Mouse (Mus musculus): Measurements from ENCODE around the gene Elmod1.
"Not testable (repeated sequence)": the region's sequence is repeated elsewhere in the genome, so short reads cannot be mapped to it uniquely, and the experiment has no call there.

The Elmod1 gene

DNA sequence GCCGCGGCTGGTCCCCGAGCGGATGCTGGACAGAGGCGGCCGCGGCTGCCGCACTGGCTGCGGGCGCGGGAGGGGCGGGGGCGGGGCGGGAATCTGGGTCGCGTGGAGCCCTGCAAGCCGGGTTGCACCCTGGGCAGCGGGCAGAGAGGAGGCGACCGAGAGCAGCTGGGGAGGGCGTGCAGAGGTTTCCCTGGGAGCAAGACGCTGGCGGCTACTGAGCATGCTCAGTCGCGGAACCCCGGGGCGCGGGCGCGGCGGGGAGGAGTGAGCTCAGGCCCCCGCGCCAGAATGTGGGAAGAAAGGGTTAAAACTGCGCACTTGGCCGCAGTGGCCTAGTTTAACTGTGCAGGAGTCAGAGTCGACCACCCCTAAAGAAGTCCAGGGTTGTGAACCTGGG is at the start of gene Elmod1:
Elmod1 (minus strand) TSS at position 180 of the 397 bp plus-strand sequence.
- DNase-seq, result peak; percentile 71

DNA sequence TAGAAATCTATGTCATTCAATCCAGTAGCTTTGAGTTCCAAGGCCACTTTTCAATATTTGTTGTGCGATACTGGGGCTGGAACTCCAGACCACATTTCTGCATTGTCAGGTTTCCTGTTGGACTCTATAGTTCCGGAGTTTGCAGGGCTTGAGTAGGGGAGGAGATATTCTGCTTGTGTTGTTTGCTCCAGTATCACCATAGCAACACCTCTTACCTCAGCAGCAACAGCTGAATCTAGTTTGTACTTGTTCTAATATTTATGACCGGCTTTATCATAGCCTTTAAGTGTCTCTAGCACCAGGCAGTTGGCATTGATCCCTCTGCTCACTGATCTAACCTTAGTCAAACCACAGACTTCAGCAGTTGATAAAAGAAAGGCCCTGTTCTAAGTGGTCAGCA is 47.7 kb upstream of the Elmod1 start:
- no peak for DNase-seq

DNA sequence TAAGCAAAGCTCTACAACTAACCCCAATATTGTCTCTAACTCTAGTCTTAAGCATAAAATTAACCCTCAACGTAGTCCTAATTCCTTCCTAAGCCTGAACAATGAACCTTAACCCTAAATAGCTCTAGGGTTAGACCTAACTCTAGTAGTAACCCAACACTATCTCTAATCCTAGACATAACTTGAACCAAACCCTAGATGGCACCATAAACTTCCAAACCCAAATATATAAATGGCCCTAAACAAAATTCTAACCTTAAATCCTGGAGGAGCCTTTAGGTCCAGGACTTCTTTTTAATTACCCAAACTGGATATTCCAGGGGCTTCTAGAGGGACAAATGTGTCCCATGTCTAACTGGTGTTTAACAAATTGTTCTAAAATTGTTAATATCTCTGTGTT is 19.4 kb upstream of the Elmod1 start:
- DNase-seq, result no peak

DNA sequence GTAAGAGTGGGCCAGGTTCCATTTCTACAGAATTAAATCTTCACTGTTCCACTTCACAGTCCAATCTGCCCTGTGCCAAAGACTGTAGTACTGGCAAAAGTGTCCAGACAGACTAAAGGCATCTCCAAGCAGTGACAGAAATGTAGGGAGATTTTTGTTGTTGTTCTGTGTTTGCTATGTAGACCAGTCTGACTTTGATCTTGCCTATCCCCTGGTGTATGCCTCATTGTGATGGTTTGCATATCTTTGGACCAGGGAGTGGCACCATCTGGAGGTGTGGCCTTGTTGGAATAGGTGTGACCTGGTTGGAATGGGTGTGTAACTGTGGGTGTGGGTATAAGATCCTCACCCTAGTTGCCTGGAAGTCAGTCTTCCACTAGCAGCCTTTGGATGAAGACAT is 17.5 kb upstream of the Elmod1 start:
- not testable (repeated sequence) for DNase-seq

DNA sequence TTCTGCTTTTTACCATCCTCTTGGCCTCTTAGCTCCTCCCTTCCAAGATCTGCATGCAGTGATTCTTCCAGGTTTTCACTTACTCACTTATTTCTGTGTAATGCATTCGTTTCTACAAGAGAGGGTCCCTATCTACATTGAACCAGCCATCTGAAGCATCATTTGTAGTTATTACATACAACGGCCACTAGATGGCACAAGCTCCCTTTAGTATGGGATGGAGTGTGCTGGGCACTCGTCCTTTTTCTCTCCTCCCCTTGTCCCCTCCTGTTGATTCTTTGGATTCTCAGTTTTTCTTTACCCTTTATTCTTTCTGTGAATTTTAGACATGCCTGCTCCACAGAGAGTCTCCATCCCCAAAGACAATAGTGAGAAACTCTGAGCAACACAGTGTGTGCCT is 15.8 kb upstream of the Elmod1 start:
- no peak for DNase-seq

DNA sequence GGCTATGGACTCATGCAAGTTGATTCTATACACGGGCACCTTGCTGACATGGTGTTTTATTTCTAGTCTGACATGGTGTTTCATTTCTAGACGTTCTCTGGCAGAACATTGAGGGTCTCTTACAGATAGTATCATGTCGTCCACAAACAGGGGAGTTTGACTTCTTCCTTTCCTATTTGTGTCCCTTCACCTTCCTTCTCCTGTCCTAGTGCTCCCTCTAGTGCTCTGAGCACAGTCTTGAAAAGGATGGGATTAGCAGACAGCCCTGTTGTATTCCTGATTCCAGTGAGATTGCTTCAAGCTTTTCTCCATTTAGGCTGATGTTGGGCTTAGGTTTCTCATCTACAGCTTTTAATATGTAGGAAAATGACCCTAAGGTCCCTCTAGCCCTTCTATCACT is 11.9 kb upstream of the Elmod1 start:
- peak; percentile 20 for DNase-seq

DNA sequence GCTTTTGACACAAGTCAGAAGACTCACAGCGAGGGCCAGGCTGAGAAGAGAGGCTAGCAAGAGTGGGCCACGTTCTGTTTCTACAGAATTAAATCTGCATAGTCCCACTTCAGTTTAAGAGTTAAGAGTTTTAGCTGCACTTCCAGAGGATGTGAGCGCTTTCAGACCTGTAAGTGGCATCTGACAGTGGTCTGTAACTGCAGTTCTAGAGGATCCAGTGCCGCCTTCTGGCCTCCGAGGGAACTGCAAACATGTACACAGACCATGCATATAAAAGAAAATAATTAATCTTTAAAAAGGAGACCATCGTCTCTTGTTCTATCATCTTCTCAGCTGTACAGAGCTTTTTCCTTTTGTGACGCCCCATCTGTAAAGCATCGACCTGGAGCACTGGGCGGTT is 9.8 kb upstream of the Elmod1 start:
- peak; percentile 31 for DNase-seq

DNA sequence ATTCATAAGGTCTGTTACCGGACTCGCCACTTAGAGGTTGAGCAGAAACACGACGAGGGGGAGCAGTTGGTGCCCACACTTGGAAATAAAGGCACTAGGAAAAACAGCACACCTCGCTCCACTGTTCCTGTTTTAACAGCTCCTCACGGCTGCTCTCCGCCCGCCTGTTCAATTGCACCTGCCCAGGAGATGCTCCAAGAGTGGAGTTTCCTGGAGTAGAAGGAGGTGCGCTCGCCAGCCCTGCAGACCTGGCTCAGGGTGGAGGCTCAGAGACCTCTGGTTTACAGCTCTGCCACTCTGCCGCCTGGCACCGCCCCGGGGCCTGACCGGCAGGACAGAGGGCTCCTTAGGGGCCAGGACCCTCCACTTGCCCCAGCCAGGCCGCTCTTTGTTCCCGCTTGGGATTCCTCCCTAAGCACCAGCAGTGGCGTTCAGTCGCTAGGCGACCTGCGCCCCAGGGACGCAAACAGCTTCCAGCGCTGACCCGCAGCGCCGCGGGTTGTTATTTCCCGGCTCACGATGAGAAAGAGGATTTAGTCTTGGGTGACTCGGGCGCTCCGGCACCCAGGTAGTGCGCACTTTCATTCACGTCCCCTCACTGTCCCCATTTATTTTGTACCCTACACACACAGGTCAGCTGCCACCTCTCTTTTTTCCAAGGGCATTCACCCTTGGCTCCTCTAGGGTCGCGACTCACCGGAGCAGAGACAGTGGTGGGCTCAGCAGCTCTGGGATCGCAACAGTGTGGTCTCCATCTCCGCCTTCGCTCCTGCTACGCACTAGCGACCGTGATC is 576 bp downstream of the Elmod1 start:
- DNase-seq, result peak; percentile 51

DNA sequence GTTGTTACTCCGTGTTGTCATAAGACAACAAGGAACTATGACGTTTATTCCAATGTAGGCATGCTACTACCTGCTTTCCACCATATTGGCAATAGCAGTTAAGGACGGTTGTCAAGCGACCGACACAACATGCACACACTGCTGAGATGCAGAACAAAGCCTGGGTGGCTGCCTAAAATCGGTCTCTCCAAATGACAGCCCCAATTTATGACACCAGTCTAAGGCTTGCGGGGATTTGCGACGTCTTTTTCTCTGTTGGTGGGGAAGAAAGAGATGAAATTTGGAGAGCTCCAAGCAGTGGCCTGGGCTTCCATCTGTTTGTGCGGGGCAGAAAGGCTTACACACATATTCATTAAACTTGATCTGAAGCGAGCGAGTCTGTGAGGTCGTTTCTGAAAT is 1.2 kb downstream of the Elmod1 start:
- DNase-seq, result no peak

DNA sequence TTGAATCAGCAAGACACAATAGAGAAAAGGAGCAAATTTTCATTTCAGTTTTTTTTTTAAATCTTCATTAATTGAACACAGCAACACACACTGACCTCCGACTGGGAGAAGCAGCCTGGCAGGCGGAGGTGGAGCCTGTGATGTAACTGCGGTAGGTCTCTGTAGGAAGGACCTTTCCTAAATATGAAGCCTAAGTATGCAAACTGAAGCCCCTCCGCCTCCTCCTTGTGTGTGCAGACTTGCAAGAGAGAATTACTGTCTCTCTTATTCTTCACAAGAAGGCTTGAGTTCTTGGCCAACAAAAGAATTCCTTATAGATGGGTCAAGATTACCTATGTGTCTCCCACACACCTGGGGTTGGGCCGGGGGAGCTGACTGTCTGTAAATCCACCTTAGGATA is 1.9 kb downstream of the Elmod1 start:
- DNase-seq, result peak; percentile 13

DNA sequence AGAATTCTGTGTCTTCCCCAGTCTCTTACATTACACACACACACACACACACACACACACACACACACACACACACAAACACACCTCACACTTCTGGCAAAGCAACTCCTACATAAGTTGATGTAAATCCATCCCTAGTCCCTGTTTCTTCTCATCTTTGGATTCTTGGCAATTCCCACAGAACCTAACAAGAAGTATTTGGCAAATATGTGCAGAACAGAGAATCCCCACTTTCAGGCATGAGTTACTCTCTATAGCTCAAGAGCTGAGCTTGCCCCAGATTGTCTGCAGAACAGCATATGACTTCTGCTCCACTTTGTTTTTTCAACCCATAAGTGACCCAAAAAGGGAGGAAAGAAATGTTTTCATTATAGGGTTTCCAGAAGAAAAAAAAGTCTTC is 2.7 kb downstream of the Elmod1 start:
- no peak for DNase-seq

DNA sequence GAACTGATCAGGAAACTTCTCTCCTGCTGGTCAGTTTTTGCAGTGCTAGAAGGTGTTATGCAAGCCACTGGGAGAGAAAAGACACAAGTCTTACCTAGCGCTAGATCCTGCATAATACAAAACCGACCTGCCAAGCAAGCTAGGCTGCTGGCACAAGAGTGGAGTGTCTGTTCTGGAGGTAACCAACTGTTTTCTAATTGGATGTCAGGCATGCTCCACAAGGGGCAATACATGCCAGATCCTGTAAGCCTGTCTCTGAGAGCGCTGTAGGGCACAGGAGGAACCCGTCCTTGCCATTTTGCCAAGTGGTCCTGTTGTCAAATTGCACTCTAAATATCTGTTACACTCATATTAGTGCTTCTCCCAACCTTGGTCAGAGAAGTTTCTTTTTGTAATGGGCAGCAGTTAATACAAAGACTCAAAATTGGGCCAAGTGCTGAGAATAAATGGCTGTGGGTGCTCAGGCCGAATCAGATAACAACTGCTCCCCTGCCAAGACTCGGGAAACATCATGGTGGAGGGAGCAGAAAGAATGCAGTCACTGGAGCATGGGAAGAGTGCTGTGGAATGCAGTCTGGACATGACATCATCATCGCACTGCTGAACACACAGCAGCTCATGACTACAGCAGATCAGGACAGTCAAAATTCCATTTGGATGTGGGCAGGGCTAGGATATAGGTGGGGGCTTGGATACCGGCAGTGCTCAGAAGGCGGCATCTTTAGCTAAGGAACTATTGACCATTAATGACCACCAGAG is 7.3 kb downstream of the Elmod1 start:
- DNase-seq, result peak; percentile 70

DNA sequence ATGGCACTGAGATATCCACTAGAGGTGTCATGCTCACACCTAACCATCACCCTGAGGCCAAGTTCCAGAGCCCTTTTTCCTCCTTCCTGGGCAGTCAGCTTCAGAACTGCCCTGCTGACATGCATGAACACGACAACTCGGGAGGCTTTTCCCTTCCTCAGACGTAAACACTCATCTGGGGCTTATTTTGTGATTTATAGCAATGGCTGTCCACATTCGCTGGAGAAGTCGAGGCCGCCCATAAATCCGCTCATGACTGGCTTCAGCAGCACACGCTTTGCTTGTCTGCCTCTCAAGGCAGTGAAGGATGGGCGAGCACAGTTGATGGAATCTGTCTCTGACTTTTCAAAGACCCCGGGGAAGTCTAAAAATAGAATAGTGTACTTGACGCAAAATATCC is 18.1 kb downstream of the Elmod1 start:
- no peak for DNase-seq

DNA sequence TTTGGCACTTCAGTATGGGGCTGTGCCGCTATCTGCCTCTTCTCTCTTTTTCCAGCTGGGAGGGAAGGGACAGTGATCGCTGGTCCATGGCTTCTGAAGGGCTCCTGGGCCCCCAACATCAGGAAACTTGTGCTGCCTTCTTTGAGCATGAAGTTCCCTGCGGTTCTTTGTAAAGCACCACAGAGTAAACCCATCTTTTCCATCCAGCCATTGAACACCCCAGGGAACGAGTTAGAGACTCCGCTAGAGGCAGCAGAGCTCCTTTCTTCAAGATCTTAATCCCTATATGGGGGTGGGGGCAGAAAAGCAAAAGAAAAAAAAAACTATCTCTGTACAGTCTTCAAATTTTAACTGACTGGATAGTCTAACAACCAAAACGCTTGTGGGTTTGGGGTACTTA is 20.2 kb downstream of the Elmod1 start:
- DNase-seq, result no peak

DNA sequence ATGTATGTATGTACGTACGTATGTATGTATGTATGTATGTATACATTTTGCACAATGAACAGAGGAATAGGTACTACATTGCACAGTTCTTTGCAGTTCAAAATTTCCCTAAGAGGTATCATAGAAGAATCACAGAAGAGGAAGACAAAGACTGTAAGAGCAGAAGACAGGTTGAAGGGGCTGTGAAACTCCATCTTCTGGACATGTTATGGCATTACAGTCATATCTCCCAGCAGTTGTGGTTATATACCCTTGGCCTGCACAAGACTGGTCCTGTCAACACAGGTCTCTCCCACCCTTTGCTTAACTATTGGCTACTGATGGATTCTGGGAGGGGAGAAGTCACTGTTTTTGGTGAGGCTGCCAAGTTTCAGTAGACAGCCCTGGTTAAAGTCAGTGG is 27.6 kb downstream of the Elmod1 start:
- no peak for DNase-seq

DNA sequence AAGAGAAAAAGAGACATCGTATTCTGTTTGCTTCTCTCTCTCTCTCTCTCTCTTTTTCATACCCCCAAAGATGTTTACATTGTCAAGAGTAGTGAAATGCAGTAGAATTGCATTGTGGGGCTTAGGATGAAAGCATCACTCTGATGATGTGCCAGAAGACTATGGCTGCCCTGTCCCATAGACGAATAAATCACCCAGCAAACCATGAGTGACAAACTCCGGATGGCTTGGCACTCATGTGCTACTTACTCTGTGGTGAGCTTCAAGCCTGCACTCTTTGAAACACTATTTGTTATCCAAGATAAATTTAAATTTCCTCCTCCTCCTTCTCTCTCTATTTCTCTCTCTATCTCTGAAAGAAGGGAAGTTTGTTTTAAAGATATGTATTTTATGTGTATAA is 36.5 kb downstream of the Elmod1 start:
- DNase-seq, result no peak

DNA sequence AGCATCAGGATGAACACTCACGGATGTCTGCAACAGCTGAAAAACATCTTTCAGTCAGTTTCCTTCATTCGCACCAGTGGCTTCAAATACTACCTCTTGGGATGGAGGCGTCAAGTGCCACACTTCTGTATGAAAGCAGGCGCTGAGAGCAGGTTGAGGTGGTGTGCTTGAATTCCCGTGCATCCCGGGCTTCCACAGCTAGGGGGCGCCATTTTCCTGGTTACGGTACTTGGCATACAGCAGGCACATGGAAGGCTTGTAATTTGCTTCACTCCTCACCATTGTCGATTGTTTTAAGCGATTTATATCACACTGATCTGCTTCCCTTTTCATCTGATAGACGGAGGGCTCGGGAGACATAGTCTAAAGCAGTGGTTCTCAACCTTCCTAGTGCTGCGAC is 40.9 kb downstream of the Elmod1 start:
- peak; percentile 70 for DNase-seq

DNA sequence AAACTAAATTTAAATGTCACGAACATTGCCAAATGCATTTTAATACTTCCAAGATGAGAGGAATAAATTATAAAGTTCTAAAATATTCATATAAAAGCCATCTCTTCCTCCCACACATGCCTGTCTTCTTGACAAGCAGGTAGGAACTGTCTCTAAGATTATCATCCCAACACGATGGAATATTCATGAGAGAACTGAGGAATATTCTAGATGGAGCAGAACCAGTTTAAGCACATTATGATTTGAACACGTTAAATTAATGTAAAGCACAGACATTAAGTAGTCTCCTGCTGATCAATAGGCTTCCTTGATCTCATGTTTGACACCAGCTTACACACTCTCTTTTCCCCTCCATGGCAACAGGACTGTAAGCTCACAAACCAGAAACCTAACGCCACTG is 41.7 kb downstream of the Elmod1 start:
- DNase-seq, result no peak

DNA sequence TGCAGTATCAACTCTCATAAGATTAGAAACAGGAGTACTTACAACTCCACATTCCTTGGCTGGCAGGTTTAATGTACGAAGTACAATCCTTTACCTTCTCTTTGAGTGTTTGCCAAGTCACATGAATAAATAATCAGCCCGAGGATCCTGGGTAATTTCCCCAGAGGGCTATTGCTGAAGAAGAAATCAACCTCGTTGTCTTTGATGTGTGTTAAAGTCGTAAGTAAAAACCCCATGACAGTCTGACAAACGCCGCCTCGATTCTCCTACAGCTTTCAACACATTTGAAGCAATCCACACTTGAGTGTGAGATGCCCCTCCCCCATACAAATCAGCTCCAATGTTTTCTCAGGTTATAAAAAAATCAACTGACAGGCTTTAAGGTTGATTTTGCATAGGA is 44.2 kb downstream of the Elmod1 start:
- no peak for DNase-seq

DNA sequence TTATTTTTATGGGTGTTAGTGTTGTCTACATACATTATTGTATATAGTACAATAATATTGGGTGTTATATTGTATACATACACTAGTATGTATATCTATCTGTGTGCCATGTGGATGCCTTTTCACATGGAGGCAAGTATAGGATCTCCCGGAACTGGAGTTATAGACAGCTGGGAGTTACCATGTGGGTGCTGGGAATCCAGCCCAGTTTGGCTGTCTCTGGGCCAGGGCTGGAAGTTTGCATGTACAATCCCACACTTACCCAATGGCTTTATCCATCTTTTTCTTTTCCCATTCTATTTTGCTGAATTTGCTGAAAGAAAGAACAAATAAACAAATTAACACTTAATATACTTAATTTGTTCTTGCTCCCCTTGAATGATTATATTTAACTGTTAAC is 54.0 kb downstream of the Elmod1 start:
- no peak for DNase-seq

DNA sequence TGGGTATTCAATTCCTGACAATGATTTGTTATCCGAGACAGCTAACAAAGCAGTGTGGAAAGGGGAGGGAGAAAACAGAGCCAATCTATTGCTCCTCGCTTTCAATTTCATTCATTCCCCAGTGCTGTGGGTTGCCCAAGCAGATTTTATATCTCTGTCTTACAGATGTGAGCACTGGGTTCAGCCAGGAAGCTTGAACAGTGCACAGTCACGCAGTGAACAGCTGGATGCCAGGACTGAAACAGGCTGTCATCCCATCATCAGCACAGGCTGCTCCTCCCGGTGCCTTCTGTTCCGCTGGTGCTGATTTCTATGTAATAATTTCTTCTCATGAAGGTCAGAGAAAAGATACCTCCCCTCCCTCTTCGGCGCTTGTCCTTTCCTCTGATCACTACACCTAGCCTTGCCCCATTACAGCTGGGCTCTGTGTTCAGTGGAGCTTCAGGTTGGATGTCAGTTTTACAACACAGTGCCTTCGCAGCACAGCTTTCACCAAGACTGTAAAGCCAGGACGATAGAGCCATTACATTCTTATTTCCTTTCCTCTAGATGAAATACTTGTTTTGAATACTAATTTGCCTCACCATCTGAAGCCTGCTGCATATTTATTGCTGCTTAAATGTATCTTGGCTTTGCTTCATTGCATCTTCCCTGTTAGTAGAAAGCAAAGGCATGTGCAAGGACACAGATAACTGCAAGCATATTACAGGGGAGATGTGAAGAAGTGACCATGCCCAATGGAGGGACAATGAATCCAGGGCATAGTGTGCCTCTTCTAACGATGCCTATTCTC is 59.0 kb downstream of the Elmod1 start:
- no peak for DNase-seq

DNA sequence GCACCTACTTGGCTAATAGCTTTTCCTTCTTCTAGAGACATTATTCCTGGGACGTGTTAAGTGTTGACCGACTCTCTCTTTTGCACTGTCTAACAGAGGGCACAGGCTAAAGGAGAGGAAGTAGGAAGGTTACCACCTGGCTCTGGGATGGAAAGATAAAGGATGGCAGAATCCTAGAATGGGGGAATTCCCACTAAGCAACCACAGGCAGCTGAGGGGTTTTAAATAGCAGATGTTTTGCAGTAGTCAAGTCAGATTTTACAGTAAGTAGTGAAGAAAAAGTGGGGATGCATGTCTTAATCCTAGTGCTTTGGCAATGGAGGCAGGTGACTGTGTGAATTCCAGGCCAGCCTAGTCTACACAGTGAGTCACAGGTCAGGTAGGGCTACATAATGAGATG is 64.3 kb downstream of the Elmod1 start:
- DNase-seq, result no peak

DNA sequence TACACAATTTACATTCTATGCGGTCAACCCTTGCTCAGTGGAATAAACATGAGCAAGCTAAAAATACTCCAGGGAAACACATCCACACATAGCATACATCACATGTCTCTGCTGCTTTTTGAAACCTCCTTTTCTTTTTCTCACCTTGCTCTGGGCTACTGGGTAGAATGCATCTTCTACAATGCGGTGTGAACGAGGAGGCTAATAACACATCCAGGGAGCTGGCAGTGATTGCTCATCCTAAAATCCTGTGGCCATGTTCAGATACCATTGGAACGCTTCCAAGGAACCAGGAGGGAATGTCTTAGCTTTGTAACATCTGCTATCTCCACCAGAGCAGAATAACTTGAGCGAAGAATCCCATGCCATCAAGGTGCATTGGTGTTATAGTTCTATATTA is 64.8 kb downstream of the Elmod1 start:
- DNase-seq, result no peak

DNA sequence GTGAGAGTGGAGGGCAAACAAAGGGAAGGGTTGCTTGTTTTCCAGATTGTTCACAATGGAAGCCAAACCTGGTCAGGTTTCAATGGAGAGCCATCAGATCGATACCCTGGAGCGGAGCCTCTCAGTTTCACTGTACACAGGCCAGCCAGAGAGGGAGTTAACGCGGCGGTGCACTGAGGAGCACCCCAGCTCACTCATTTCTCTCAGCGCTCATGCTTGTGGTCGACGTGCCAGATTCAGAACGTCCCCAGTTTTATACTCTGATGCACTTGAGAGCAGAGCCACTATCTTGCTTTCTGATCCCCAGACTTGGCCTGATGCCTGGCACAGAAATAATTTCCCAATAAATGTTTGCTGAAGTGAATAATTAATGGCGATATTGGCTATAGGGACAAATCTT is 68.3 kb downstream of the Elmod1 start:
- DNase-seq, result no peak
